Mouse (Mus musculus) spleen, embryonic (tissue): ENCODE data around the gene Osbpl9.

Source experiments
- CTCF ChIA-PET: fragments of 350-600 bp; sonication (Branson Sonifier 250); formaldehyde crosslinking; loops from one replicate; lab custom pipeline; 2022; lab: Charles Lee

Osbpl9 gene

GRCm38 (mm10) chr4:109048258-109048657 lies 153.8 kb downstream of the Osbpl9 start:
- CTCF ChIA-PET = no interaction called here

GRCm38 (mm10) chr4:109043756-109044155 lies 158.3 kb downstream of the Osbpl9 start:
- CTCF ChIA-PET = no interaction called here

GRCm38 (mm10) chr4:109043294-109043693 lies 158.8 kb downstream of the Osbpl9 start:
- CTCF ChIA-PET = no interaction called here

- CTCF ChIA-PET = no interaction called here
Measured at GRCm38 (mm10) chr4:109042739-109043138, 159.3 kb downstream of the Osbpl9 start.

GRCm38 (mm10) chr4:109036327-109036726 lies 165.7 kb downstream of the Osbpl9 start:
- CTCF ChIA-PET = interaction anchor here (0.7 kb wide), 1 partner anchor 287 kb away, joined by 4 read pairs; no protein-coding TSS in a partner anchor

- CTCF ChIA-PET = no interaction called here
Measured at GRCm38 (mm10) chr4:109030266-109030665, 171.8 kb downstream of the Osbpl9 start.

- CTCF ChIA-PET = no interaction called here
Measured at GRCm38 (mm10) chr4:109029857-109030256, 172.2 kb downstream of the Osbpl9 start.

- CTCF ChIA-PET = no interaction called here
Measured at GRCm38 (mm10) chr4:109026543-109026942, 175.5 kb downstream of the Osbpl9 start.

- CTCF ChIA-PET = interaction anchor here (0.7 kb wide), 1 partner anchor 146 kb away, joined by 6 read pairs; no protein-coding TSS in a partner anchor
Measured at GRCm38 (mm10) chr4:109025061-109025460, 177.0 kb downstream of the Osbpl9 start.

- CTCF ChIA-PET = no interaction called here
Measured at GRCm38 (mm10) chr4:109021976-109022375, 180.1 kb downstream of the Osbpl9 start.

- CTCF ChIA-PET = interaction anchor here (0.6 kb wide), 1 partner anchor 791 kb away, joined by 4 read pairs; no protein-coding TSS in a partner anchor
Measured at GRCm38 (mm10) chr4:109019301-109019700, 182.8 kb downstream of the Osbpl9 start.

- CTCF ChIA-PET = no interaction called here
Measured at GRCm38 (mm10) chr4:109017441-109017840, 184.6 kb downstream of the Osbpl9 start.

GRCm38 (mm10) chr4:109014091-109014490 lies 188.0 kb downstream of the Osbpl9 start:
- CTCF ChIA-PET = interaction anchor here (0.5 kb wide), 1 partner anchor 702 kb away, joined by 3 read pairs; no protein-coding TSS in a partner anchor
